Mouse (Mus musculus) embryonic facial prominence, embryonic 14.5 days (tissue): Measurements from ENCODE around the gene Rbfox3. TPM values are rescaled to one million over a fixed set of nuclear protein-coding genes. Genes with fewer than 3 reads are reported as not detected.

Experiments used
- ATAC-seq: fragments of 200-750 bp; cut with Nextera tagmentation; 2 replicates; pipeline ENCODE4 v1.8.0; 2017; ENCODE audit warnings: low read depth, moderate number of reproducible peaks, moderate TSS enrichment
- DNase-seq: peaks from one replicate; pipeline ENCODE4 v3.0.0-alpha.2; 2015; ENCODE audit warnings: low spot score
- H3K27ac ChIP-seq: fragments of 300-500 bp; sonication (generic); replicated peaks from 2 replicates; pipeline ENCODE4 v1.5.1; 2014; ENCODE audit warnings: low read depth, mild to moderate bottlenecking, low read length, moderate library complexity
- H3K27me3 ChIP-seq: fragments of 300-500 bp; sonication (generic); replicated peaks from 2 replicates; pipeline ENCODE4 v1.6.1; 2014; ENCODE audit warnings: low read length; ENCODE audit not compliant: control insufficient read depth, insufficient read depth
- H3K36me3 ChIP-seq: fragments of 300-500 bp; sonication (generic); 2 replicates; pipeline ENCODE4 v1.6.1; 2014; ENCODE audit warnings: low read length, mixed read lengths; ENCODE audit not compliant: control insufficient read depth, insufficient read depth
- H3K4me1 ChIP-seq: fragments of 300-500 bp; sonication (generic); 2 replicates; pipeline ENCODE4 v1.6.1; 2014; ENCODE audit warnings: antibody characterized with exemption, low read length; ENCODE audit not compliant: control insufficient read depth, insufficient read depth
- H3K4me2 ChIP-seq: fragments of 300-500 bp; sonication (generic); 2 replicates; pipeline ENCODE4 v1.6.1; 2014; ENCODE audit warnings: low read depth, mild to moderate bottlenecking, low read length, moderate library complexity, mixed read lengths
- H3K4me3 ChIP-seq: fragments of 300-500 bp; sonication (generic); 2 replicates; pipeline ENCODE4 v1.5.1; 2014; ENCODE audit warnings: low read depth, mild to moderate bottlenecking, low read length
- H3K9ac ChIP-seq: fragments of 300-500 bp; sonication (generic); 2 replicates; pipeline ENCODE4 v1.6.1; 2014; ENCODE audit warnings: low read depth, mild to moderate bottlenecking, low read length, moderate library complexity, mixed read lengths
- H3K9me3 ChIP-seq: fragments of 300-500 bp; sonication (generic); 2 replicates; pipeline ENCODE4 v1.6.1; 2016; ENCODE audit warnings: low read length; ENCODE audit not compliant: control insufficient read depth
- WGBS: fragments of 180-500 bp; shearing (Covaris S2); extraction: QIAGEN DNeasy Blood & Tissue Kit; methylation state at CpG from one replicate; pipeline ENCODE4 v1.1.7; 2014; 5-methylcytosine and 5-hydroxymethylcytosine counted together
- polyA plus RNA-seq: library from polyadenylated mRNA; unstranded; fragments of >200 nt; fragmentation: Nextera tagmentation; extraction: Ambion mirVana; gene quantifications from 2 replicates; pipeline ENCODE4 v1.2.1, GENCODE M21; 2014

Rbfox3 gene
- polyA plus RNA-seq, 1 experiment from 2014 or later, result 3.4 TPM

- Histone ChIP-seq H3K4me3 (no peak overlapping the region), H3K9me3 (no peaks in the 10 kb centered on the region), H3K36me3 (no peaks in the 10 kb centered on the region), H3K27me3 (peaks cover 5% of the 10 kb centered on the region; the same call in 1 of the 2 replicates), H3K4me2 (no peak overlapping the region), H3K27ac (no peak overlapping the region), H3K4me1 (0 out of 2 replicates have a peak, but pooled peaks cover 10% of the 10 kb centered on the region), H3K9ac (no peak overlapping the region)
- ATAC-seq, result no peak
- WGBS, result 59% methylated on average over 3 of the region's 3 CpGs
- DNase-seq, result no peak
Observed at GRCm38 (mm10) chr11:118737821-118738220, 173.6 kb downstream of the Rbfox3 start.

GRCm38 (mm10) chr11:118736993-118737392, 174.4 kb downstream of the Rbfox3 start:
- Histone ChIP-seq H3K4me3 (no peak overlapping the region), H3K27me3 (0 out of 2 replicates have a peak, but pooled peaks cover 5% of the 10 kb centered on the region), H3K9ac (no peak overlapping the region; the same call in 1 of the 2 replicates), H3K4me2 (no peak overlapping the region), H3K4me1 (0 out of 2 replicates have a peak, but pooled peaks cover 10% of the 10 kb centered on the region), H3K9me3 (no peaks in the 10 kb centered on the region), H3K36me3 (no peaks in the 10 kb centered on the region), H3K27ac (no peak overlapping the region)
- DNase-seq, result no peak
- ATAC-seq, result no peak
- 78% methylated on average over 4 of the region's 4 CpGs for WGBS

DNA sequence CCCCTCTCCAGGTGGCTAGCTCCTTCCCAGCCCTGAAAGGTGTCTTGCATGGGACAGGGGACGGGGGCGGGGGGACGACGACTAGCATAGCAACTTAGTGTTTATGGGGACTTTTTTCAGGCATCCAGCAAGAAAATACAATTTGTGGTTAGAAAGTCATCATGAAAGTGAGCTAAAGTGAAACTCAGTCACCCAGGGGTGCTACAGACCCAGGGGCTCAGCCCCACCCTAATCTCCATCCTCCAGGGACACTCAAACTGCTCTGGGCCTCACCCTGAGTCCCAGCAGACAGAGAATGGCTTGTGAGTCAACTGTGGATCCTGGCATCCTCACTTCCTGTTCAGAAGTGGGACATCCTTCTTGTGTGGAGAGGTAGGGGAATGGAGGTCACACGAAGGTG, 179.7 kb downstream of the Rbfox3 start:
- Histone ChIP-seq H3K4me1 (no peaks in the 10 kb centered on the region; the same call in 1 of the 2 replicates), H3K27me3 (no peaks in the 10 kb centered on the region), H3K4me2 (no peak overlapping the region), H3K9ac (no peak overlapping the region), H3K4me3 (no peak overlapping the region), H3K36me3 (no peaks in the 10 kb centered on the region), H3K27ac (no peak overlapping the region), H3K9me3 (no peaks in the 10 kb centered on the region)
- DNase-seq (no peak), ATAC-seq (no peak)
- WGBS, result 85% methylated on average over 5 of the region's 5 CpGs

DNA sequence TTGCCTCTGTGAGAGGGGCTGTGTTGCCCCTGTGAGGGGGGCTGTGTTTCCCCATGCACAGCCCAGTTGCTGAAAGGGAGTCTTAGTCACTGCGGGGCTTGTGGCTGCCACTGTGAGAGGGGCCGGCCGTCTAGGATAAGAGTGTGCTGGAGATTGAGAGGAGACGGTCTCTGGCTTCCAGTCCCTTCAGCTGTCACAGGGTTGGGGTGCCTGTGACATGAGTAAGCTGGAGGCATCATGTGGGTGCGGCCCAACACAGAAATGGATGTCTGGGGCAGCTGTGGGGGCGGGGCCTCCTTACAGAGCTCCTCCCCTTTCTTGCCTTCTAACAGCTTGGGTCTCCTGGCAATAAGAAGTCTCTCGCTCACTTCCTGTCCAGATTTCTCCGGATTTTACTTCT, 182.0 kb downstream of the Rbfox3 start:
- Histone ChIP-seq H3K4me1 (no peaks in the 10 kb centered on the region; the same call in 1 of the 2 replicates), H3K27me3 (no peaks in the 10 kb centered on the region), H3K27ac (no peak overlapping the region), H3K9me3 (no peaks in the 10 kb centered on the region), H3K36me3 (no peaks in the 10 kb centered on the region), H3K9ac (no peak overlapping the region), H3K4me2 (no peak overlapping the region), H3K4me3 (no peak overlapping the region)
- DNase-seq (peak; percentile 57), ATAC-seq (peak; percentile 53; the same call in 1 of the 2 replicates)
- 33% methylated on average over 8 of the region's 8 CpGs for WGBS

GRCm38 (mm10) chr11:118728797-118729196, 182.6 kb downstream of the Rbfox3 start:
- H3K27me3 ChIP-seq, result no peaks in the 10 kb centered on the region
- WGBS, result 65% methylated on average over 9 of the region's 12 CpGs
- no peak overlapping the region for H3K4me2 ChIP-seq
- H3K9me3 ChIP-seq, result no peaks in the 10 kb centered on the region
- ATAC-seq (no peak), DNase-seq (peak; percentile 26)
- H3K36me3 ChIP-seq, result no peaks in the 10 kb centered on the region
- H3K9ac ChIP-seq, result no peak overlapping the region
- H3K4me1 ChIP-seq, result no peaks in the 10 kb centered on the region; the same call in 1 of the 2 replicates
- no peak overlapping the region for H3K27ac ChIP-seq
- no peak overlapping the region for H3K4me3 ChIP-seq

- H3K9me3 ChIP-seq, result no peaks in the 10 kb centered on the region
- WGBS, result 32% methylated on average over 8 of the region's 8 CpGs
- H3K27me3 ChIP-seq, result no peaks in the 10 kb centered on the region
- no peak for DNase-seq
- no peak overlapping the region for H3K4me3 ChIP-seq
- no peak for ATAC-seq
- no peak overlapping the region for H3K4me2 ChIP-seq
- H3K27ac ChIP-seq, result no peak overlapping the region
- no peaks in the 10 kb centered on the region; the same call in 1 of the 2 replicates for H3K4me1 ChIP-seq
- H3K36me3 ChIP-seq, result no peaks in the 10 kb centered on the region
- no peak overlapping the region for H3K9ac ChIP-seq
Observed at GRCm38 (mm10) chr11:118728083-118728551, 183.3 kb downstream of the Rbfox3 start.

DNA sequence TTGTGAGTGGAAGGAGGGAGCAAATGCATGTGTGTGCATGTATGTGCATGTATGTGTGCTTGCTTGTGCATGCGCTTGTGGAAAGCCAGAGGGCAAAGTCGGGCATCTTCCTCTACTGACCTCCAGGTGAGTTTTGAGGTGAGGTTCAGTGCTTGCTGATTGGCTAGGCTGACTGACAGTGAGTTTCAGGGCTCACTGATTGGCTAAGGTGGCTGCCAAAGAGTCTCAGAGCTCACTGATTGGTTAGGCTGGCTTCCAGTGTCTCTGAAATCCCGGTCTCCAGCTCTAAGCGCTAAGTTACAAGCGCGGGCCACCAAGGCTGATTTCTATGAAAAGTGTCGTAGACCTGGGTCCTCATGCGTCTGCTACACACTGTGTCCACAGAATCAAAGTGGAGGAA, 185.0 kb downstream of the Rbfox3 start:
- no peak for DNase-seq
- H3K4me1 ChIP-seq, result no peaks in the 10 kb centered on the region; the same call in 1 of the 2 replicates
- ATAC-seq, result no peak
- no peaks in the 10 kb centered on the region for H3K9me3 ChIP-seq
- no peak overlapping the region for H3K27ac ChIP-seq
- H3K27me3 ChIP-seq, result no peaks in the 10 kb centered on the region
- H3K4me2 ChIP-seq, result no peak overlapping the region
- no peak overlapping the region for H3K4me3 ChIP-seq
- H3K9ac ChIP-seq, result no peak overlapping the region
- no peaks in the 10 kb centered on the region for H3K36me3 ChIP-seq
- 76% methylated on average over 8 of the region's 8 CpGs for WGBS

DNA sequence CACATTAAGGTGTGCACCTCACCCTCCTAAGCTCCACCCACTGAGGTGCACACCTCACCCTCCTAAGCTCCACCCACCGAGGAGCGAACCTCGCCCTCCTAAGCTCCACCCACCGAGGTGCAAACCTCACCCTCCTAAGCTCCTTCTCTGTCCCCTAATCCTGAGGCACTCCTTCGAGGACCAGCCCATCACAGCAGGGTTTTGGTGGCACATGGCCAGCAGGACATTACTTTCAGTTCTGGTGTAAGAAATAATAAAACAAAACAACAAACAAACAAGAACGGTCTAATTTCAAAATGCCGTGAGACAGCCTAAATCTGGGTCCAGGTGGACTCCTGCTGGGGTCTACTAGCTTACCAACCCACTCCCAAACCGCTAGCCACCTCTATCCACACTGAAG, 187.0 kb downstream of the Rbfox3 start:
- DNase-seq, result no peak
- Histone ChIP-seq H3K36me3 (no peaks in the 10 kb centered on the region), H3K9ac (no peak overlapping the region), H3K9me3 (no peaks in the 10 kb centered on the region), H3K27me3 (no peaks in the 10 kb centered on the region), H3K4me1 (no peaks in the 10 kb centered on the region; the same call in 1 of the 2 replicates), H3K4me3 (no peak overlapping the region), H3K27ac (no peak overlapping the region), H3K4me2 (no peak overlapping the region)
- no peak for ATAC-seq
- 85% methylated on average over 8 of the region's 8 CpGs for WGBS

DNA sequence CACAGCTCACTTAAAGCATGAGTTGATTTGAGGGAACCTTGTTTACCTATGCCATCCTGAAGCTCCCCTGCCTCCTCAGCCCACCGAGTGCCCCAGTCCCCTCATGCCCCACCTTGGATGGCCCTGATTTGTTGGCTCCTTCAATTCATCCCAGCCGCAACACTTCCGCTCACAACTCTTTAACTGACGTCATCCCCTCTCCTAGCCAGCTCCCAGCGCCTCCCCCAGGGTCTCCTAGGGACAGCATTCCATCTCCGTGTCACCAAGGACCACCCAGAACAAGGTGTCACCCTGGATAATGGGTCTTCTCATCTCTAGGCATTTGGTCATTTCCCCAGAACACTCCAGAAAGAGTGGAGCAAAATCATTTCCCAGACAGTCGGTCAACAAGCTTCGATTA, 188.2 kb downstream of the Rbfox3 start:
- H3K4me2 ChIP-seq, result no peak overlapping the region
- H3K4me1 ChIP-seq, result no peaks in the 10 kb centered on the region
- no peak overlapping the region for H3K4me3 ChIP-seq
- no peak overlapping the region for H3K9ac ChIP-seq
- ATAC-seq (no peak), DNase-seq (no peak)
- no peaks in the 10 kb centered on the region for H3K36me3 ChIP-seq
- no peaks in the 10 kb centered on the region for H3K27me3 ChIP-seq
- WGBS, result 63% methylated on average over 8 of the region's 8 CpGs
- H3K9me3 ChIP-seq, result no peaks in the 10 kb centered on the region
- H3K27ac ChIP-seq, result no peak overlapping the region
